Mouse (Mus musculus) forebrain, embryonic 14.5 days (tissue): Measurements from ENCODE around the gene Slc2a10. TPM values are rescaled to one million over a fixed set of nuclear protein-coding genes. Genes with fewer than 3 reads are reported as not detected.
"Not testable (repeated sequence)": the region's sequence is repeated elsewhere in the genome, so short reads cannot be mapped to it uniquely, and the experiment has no call there.

Experiments used
- ATAC-seq: fragments of 200-750 bp; cut with Nextera tagmentation; 2 replicates; pipeline ENCODE4 v1.8.0; 2017; ENCODE audit warnings: mild to moderate bottlenecking, moderate library complexity
- DNase-seq: peaks from one replicate; pipeline ENCODE4 v3.0.0-alpha.2; 2015; ENCODE audit warnings: low spot score
- H3K27ac ChIP-seq: fragments of 300-500 bp; sonication (generic); 2 replicates; pipeline ENCODE4 v1.5.1; 2014; ENCODE audit warnings: low read depth, mild to moderate bottlenecking, control low read depth, low read length, moderate library complexity
- H3K27me3 ChIP-seq: fragments of 300-500 bp; sonication (generic); replicated peaks from 2 replicates; pipeline ENCODE4 v1.6.1; 2014; ENCODE audit warnings: low read length, control low read depth, mixed read lengths; ENCODE audit not compliant: control insufficient read depth, insufficient read depth
- H3K36me3 ChIP-seq: fragments of 300-500 bp; sonication (generic); 2 replicates; pipeline ENCODE4 v1.6.1; 2014; ENCODE audit warnings: low read length, control low read depth; ENCODE audit not compliant: control insufficient read depth, insufficient read depth
- H3K4me1 ChIP-seq: fragments of 300-500 bp; sonication (generic); 2 replicates; pipeline ENCODE4 v1.6.1; 2014; ENCODE audit warnings: antibody characterized with exemption, low read length, control low read depth; ENCODE audit not compliant: control insufficient read depth, insufficient read depth
- H3K4me2 ChIP-seq: fragments of 300-500 bp; sonication (generic); 2 replicates; pipeline ENCODE4 v1.6.1; 2014; ENCODE audit warnings: mild to moderate bottlenecking, control low read depth, low read length
- H3K4me3 ChIP-seq: fragments of 300-500 bp; sonication (generic); 2 replicates; pipeline ENCODE4 v1.5.1; 2014; ENCODE audit warnings: low read depth, low read length, control low read depth
- H3K9ac ChIP-seq: fragments of 300-500 bp; sonication (generic); 2 replicates; pipeline ENCODE4 v1.6.1; 2014; ENCODE audit warnings: mild to moderate bottlenecking, low read length, control low read depth, moderate library complexity
- H3K9me3 ChIP-seq: fragments of 300-500 bp; sonication (generic); replicated peaks from 2 replicates; pipeline ENCODE4 v1.6.1; 2016; ENCODE audit warnings: low read length, control low read depth, mixed read lengths; ENCODE audit not compliant: control insufficient read depth
- WGBS: fragments of 180-500 bp; shearing (Covaris S2); extraction: QIAGEN DNeasy Blood & Tissue Kit; methylation state at CpG from one replicate; pipeline ENCODE4 v1.1.7; 2014; 5-methylcytosine and 5-hydroxymethylcytosine counted together
- polyA plus RNA-seq: library from polyadenylated mRNA; unstranded; fragments of >200 nt; fragmentation: Nextera tagmentation; extraction: Ambion mirVana; gene quantifications from 2 replicates; pipeline ENCODE4 v1.2.1, GENCODE M21; 2014

The Slc2a10 gene
- polyA plus RNA-seq, 1 experiment from 2014 or later, result 1.2 TPM

GRCm38 (mm10) chr2:165493587-165494210 lies 9.9 kb upstream of the Slc2a10 start:
- Histone ChIP-seq H3K27ac (peak overlapping the region; percentile 80), H3K9ac (peak overlapping the region; percentile 80), H3K4me2 (peak overlapping the region; percentile 72), H3K4me3 (peak overlapping the region; percentile 65), H3K36me3 (peaks cover 23% of the 10 kb centered on the region), H3K27me3 (no peaks in the 10 kb centered on the region), H3K9me3 (no peaks in the 10 kb centered on the region), H3K4me1 (peaks cover 7% of the 10 kb centered on the region)
- DNase-seq (peak; percentile 77), ATAC-seq (peak; percentile 60)
- 3% methylated on average over 17 of the region's 17 CpGs for WGBS

- 40% methylated on average over 2 of the region's 2 CpGs for WGBS
- no peak overlapping the region for H3K4me3 ChIP-seq
- no peaks in the 10 kb centered on the region for H3K9me3 ChIP-seq
- no peak for ATAC-seq
- DNase-seq, result no peak
- H3K4me2 ChIP-seq, result peak overlapping the region; percentile 72; the same call in 1 of the 2 replicates
- H3K9ac ChIP-seq, result no peak overlapping the region
- H3K36me3 ChIP-seq, result peaks cover 15% of the 10 kb centered on the region
- H3K27ac ChIP-seq, result peak overlapping the region; percentile 80
- peaks cover 7% of the 10 kb centered on the region for H3K4me1 ChIP-seq
- H3K27me3 ChIP-seq, result no peaks in the 10 kb centered on the region
Measured at GRCm38 (mm10) chr2:165494495-165494894, 9.1 kb upstream of the Slc2a10 start.

- ATAC-seq (no peak), DNase-seq (peak; percentile 35)
- no peaks in the 10 kb centered on the region for H3K27me3 ChIP-seq
- no peak overlapping the region for H3K9ac ChIP-seq
- no peak overlapping the region for H3K4me2 ChIP-seq
- no peaks in the 10 kb centered on the region for H3K9me3 ChIP-seq
- no peak overlapping the region for H3K27ac ChIP-seq
- H3K4me3 ChIP-seq, result no peak overlapping the region
- H3K36me3 ChIP-seq, result no peaks in the 10 kb centered on the region
- H3K4me1 ChIP-seq, result peaks cover 7% of the 10 kb centered on the region
Measured at GRCm38 (mm10) chr2:165496251-165496650, 7.3 kb upstream of the Slc2a10 start.

GRCm38 (mm10) chr2:165497706-165498275 lies 5.8 kb upstream of the Slc2a10 start:
- ATAC-seq, result no peak
- Histone ChIP-seq H3K4me2 (no peak overlapping the region), H3K9ac (no peak overlapping the region), H3K36me3 (no peaks in the 10 kb centered on the region), H3K27me3 (no peaks in the 10 kb centered on the region), H3K9me3 (no peaks in the 10 kb centered on the region), H3K4me1 (peaks cover 5% of the 10 kb centered on the region), H3K4me3 (no peak overlapping the region), H3K27ac (no peak overlapping the region)
- DNase-seq, result no peak
- WGBS, result 85% methylated on average over 2 of the region's 2 CpGs

GRCm38 (mm10) chr2:165498816-165499215 lies 4.8 kb upstream of the Slc2a10 start:
- Histone ChIP-seq H3K36me3 (no peaks in the 10 kb centered on the region), H3K9me3 (no peaks in the 10 kb centered on the region), H3K4me1 (peaks cover 5% of the 10 kb centered on the region), H3K4me3 (no peak overlapping the region), H3K4me2 (no peak overlapping the region), H3K27me3 (no peaks in the 10 kb centered on the region), H3K27ac (no peak overlapping the region), H3K9ac (no peak overlapping the region)
- DNase-seq (peak; percentile 10), ATAC-seq (no peak)
- whole genome bisulfite sequencing, result 74% methylated on average over 6 of the region's 6 CpGs

- 82% methylated on average over 9 of the region's 9 CpGs for WGBS
- Histone ChIP-seq H3K27me3 (no peaks in the 10 kb centered on the region), H3K9ac (no peak overlapping the region), H3K27ac (no peak overlapping the region), H3K4me2 (no peak overlapping the region), H3K4me3 (no peak overlapping the region), H3K9me3 (no peaks in the 10 kb centered on the region), H3K4me1 (0 out of 2 replicates have a peak, but pooled peaks cover 2% of the 10 kb centered on the region), H3K36me3 (no peaks in the 10 kb centered on the region)
- no peak for ATAC-seq
- DNase-seq, result no peak
Measured at GRCm38 (mm10) chr2:165509686-165510085, 6.1 kb downstream of the Slc2a10 start.

GRCm38 (mm10) chr2:165510466-165510865 lies 6.9 kb downstream of the Slc2a10 start:
- 32% methylated on average over 5 of the region's 5 CpGs for WGBS
- Histone ChIP-seq H3K4me1 (0 out of 2 replicates have a peak, but pooled peaks cover 2% of the 10 kb centered on the region), H3K27me3 (no peaks in the 10 kb centered on the region), H3K36me3 (no peaks in the 10 kb centered on the region), H3K9me3 (no peaks in the 10 kb centered on the region), H3K4me3 (no peak overlapping the region), H3K4me2 (no peak overlapping the region), H3K9ac (no peak overlapping the region), H3K27ac (no peak overlapping the region)
- ATAC-seq (no peak), DNase-seq (no peak)

GRCm38 (mm10) chr2:165510914-165511458 lies 7.4 kb downstream of the Slc2a10 start:
- H3K9me3 ChIP-seq, H3K36me3 ChIP-seq, H3K9ac ChIP-seq, ATAC-seq, H3K4me1 ChIP-seq, H3K27me3 ChIP-seq, H3K27ac ChIP-seq, DNase-seq, H3K4me3 ChIP-seq, H3K4me2 ChIP-seq: not testable (repeated sequence)
- 86% methylated on average over 2 of the region's 2 CpGs for WGBS

GRCm38 (mm10) chr2:165511530-165511929 lies 7.9 kb downstream of the Slc2a10 start:
- not testable (repeated sequence) for H3K9ac ChIP-seq, H3K36me3 ChIP-seq, DNase-seq, H3K4me1 ChIP-seq, H3K27me3 ChIP-seq, ATAC-seq, H3K27ac ChIP-seq, H3K4me2 ChIP-seq, H3K4me3 ChIP-seq, H3K9me3 ChIP-seq
- 90% methylated on average over 4 of the region's 4 CpGs for WGBS
